Mouse (Mus musculus) stomach, postnatal 0 days (tissue): ENCODE measurements at regions not wholly inside any gene's neighbourhood (a gene's known extent, or its start where the extent isn't known, plus 50 kb on each side); places are given as distances from the start of the nearest gene placed in this dataset.

ENCODE experiments used
- CTCF ChIP-seq: IDR thresholded peaks from 2 replicates; pipeline ENCODE4 v1.5.1; 2016; ENCODE audit warnings: antibody characterized with exemption, low read depth, mild to moderate bottlenecking, moderate library complexity
- EP300 ChIP-seq: optimal IDR thresholded peaks from 2 replicates; pipeline ENCODE3; 2016; ENCODE audit warnings: antibody characterized with exemption

- no peak for TF ChIP-seq CTCF
- TF ChIP-seq EP300 = no peak
Measured at GRCm38 (mm10) chr8:109415315-109415714, 78.5 kb upstream of the Pmfbp1 start.
